Mouse (Mus musculus) CH12.LX (cell line): ENCODE measurements around the gene Xpnpep3.

Experiments
- CHD1 ChIP-seq: IDR thresholded peaks from 2 replicates; pipeline ENCODE4 v1.6.1; 2012; ENCODE audit warnings: low read depth, low read length, improper control_type of control experiment, inconsistent platforms
- CTCF ChIP-seq, 2 experiments: IDR thresholded peaks in 1 of 2; conservative IDR thresholded peaks in 1 of 2; 2 replicates each; pipeline ENCODE4 v1.5.1; 2011 to 2012; ENCODE audit warnings: low read depth in 2 of 2, low read length in 2 of 2, improper control_type of control experiment in 1 of 2, inconsistent platforms in 1 of 2, mild to moderate bottlenecking in 1 of 2, moderate library complexity in 1 of 2
- ETS1 ChIP-seq: conservative IDR thresholded peaks from 2 replicates; pipeline ENCODE4 v1.6.1; 2012; ENCODE audit warnings: low read depth, mild to moderate bottlenecking, inconsistent platforms, low read length, improper control_type of control experiment, moderate library complexity
- JUND ChIP-seq: conservative IDR thresholded peaks from 2 replicates; pipeline ENCODE4 v1.6.1; 2011; ENCODE audit warnings: low read depth, low read length, improper control_type of control experiment
- KAT2A ChIP-seq: IDR thresholded peaks from 2 replicates; pipeline ENCODE4 v1.6.1; 2012; ENCODE audit warnings: low read length, improper control_type of control experiment, inconsistent platforms; ENCODE audit not compliant: insufficient replicate concordance
- MAX ChIP-seq: IDR thresholded peaks from 2 replicates; pipeline ENCODE4 v1.6.1; 2011; ENCODE audit warnings: low read length, improper control_type of control experiment
- MAZ ChIP-seq: IDR thresholded peaks from 2 replicates; pipeline ENCODE4 v1.6.1; 2012; ENCODE audit warnings: low read depth, mild to moderate bottlenecking, inconsistent platforms, low read length, improper control_type of control experiment, moderate library complexity
- NELFE ChIP-seq: IDR thresholded peaks from 2 replicates; pipeline ENCODE4 v1.6.1; 2011; ENCODE audit warnings: low read depth, low read length, improper control_type of control experiment
- POLR2A ChIP-seq: IDR thresholded peaks from 2 replicates; pipeline ENCODE4 v1.6.1; 2011; ENCODE audit warnings: low read depth, mild to moderate bottlenecking, improper control_type of control experiment, low read length
- POLR2AphosphoS2 ChIP-seq: IDR thresholded peaks from 2 replicates; pipeline ENCODE4 v1.6.1; 2011; ENCODE audit warnings: low read depth, low read length, improper control_type of control experiment
- RCOR1 ChIP-seq: conservative IDR thresholded peaks from 2 replicates; pipeline ENCODE4 v1.6.1; 2012; ENCODE audit warnings: low read depth, mild to moderate bottlenecking, inconsistent platforms, low read length, improper control_type of control experiment
- USF1 ChIP-seq: IDR thresholded peaks from 2 replicates; pipeline ENCODE4 v1.6.1; 2014; ENCODE audit warnings: low read depth, mild to moderate bottlenecking, inconsistent platforms, low read length, improper control_type of control experiment
- ZC3H11A ChIP-seq: IDR thresholded peaks from 2 replicates; pipeline ENCODE4 v1.6.1; 2012; ENCODE audit warnings: low read depth, mild to moderate bottlenecking, inconsistent platforms, low read length, improper control_type of control experiment
- ZNF384 ChIP-seq: IDR thresholded peaks from 2 replicates; pipeline ENCODE4 v1.6.1; 2012; ENCODE audit warnings: low read depth, low read length, improper control_type of control experiment, inconsistent platforms

- TF ChIP-seq RCOR1 (no peak), CTCF (conservative IDR thresholded peaks at IDR 0.05 in 1 of 2, IDR thresholded peaks at IDR 0.05 in 1 of 2; ENCODE audit: low read depth in 2 of 2, low read length in 2 of 2) (no peak), JUND (no peak), POLR2A (no peak), CHD1 (no peak), ETS1 (no peak), KAT2A (no peak), USF1 (no peak), MAX (no peak), ZC3H11A (no peak), MAZ (no peak), NELFE (no peak), POLR2AphosphoS2 (no peak), ZNF384 (no peak)
These were observed 43.0 kb upstream of the Xpnpep3 start for GRCm38 (mm10) chr15:81356946-81357345.
